In the genomic region with DNA sequence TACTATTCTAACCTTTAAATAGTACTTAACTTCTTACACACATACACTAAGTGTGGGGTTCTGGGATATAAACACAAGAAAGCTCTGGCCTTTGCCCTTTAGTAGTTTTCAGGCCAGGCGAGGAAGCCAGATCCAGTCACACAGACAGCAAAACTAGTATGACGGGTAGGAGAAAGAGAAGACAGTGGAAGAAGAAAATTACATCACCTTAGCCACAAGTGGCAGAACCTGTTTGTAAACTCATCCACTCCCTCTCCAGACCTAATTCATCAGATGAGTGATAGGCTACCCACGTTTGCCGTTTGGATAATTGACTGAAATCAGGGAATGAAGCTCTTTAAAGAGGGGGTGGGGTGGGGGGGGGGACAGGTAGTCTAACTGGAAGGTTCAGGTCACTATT, we compare ENCODE assay signal across 9 mouse cellular contexts. TPM values are rescaled to one million over a fixed set of nuclear protein-coding genes. Genes with fewer than 3 reads are reported as not detected.
DNase-seq lines count a peak whose midpoint lies in the region; ATAC-seq and TF ChIP-seq lines count a peak whose summit lies in the region.
"Had no signal": no experiment of that assay in that cellular context is flagged by ENCODE, and none has a peak within 500 bp of the region (broad histone marks: within the 10 kb centered on the region; RNA-seq: fewer than 3 reads in every experiment).

No protein-coding gene starts in this region.

- ATAC-seq in heart, embryonic 12.5 days (ENCODE audit: insufficient number of reproducible peaks, low FRiP score), result no peak
- ATAC-seq in hindbrain, embryonic 12.5 days (ENCODE audit: low FRiP score), result no peak

- H3K9me3 ChIP-seq in heart, embryonic 12.5 days (replicated peaks), result no peaks in the 10 kb centered on the region; the same call in 1 of the 2 replicates
- H3K9me3 ChIP-seq in ES-E14 (ENCODE audit: control insufficient read depth, insufficient read depth, low read depth, low read length), result no peaks in the 10 kb centered on the region
- H3K9me3 ChIP-seq in hindbrain, embryonic 12.5 days (replicated peaks), result no peaks in the 10 kb centered on the region
- H3K9me3 ChIP-seq in midbrain, embryonic 10.5 days (replicated peaks), result no peaks in the 10 kb centered on the region

- H3K27me3 ChIP-seq in heart, embryonic 12.5 days (replicated peaks), result no peaks in the 10 kb centered on the region
- no peaks in the 10 kb centered on the region for H3K27me3 ChIP-seq in hindbrain, embryonic 12.5 days
- H3K27me3 ChIP-seq in midbrain, embryonic 10.5 days (ENCODE audit: low read depth, poor library complexity, severe bottlenecking), result no peaks in the 10 kb centered on the region

- intact Hi-C loops in heart, postnatal 36 days (cut with DNase I), result loop anchor here (5.0 to 10.0 kb wide), 3 partner anchors 80 to 413 kb away; no protein-coding TSS in a partner anchor

- peak overlapping the region; percentile 58 for H3K9ac ChIP-seq in heart, embryonic 12.5 days
- H3K9ac ChIP-seq in ES-E14 (ENCODE audit: insufficient read depth, low read depth, low read length, poor library complexity, severe bottlenecking), result peak overlapping the region; percentile 42; the same call in 1 of the 2 replicates
- peak overlapping the region; percentile 44; the same call in 1 of the 2 replicates for H3K9ac ChIP-seq in hindbrain, embryonic 12.5 days

- H3K4me3 ChIP-seq in heart, embryonic 12.5 days, result peak overlapping the region; percentile 85
- H3K4me3 ChIP-seq in ES-E14 (ENCODE audit: insufficient read depth in 1 of 2, low read depth in 1 of 2, low read length in 2 of 2, poor library complexity in 1 of 2, severe bottlenecking in 1 of 2), result peak overlapping the region; percentile 92 to 95; a peak in 2 of 4 replicates
- H3K4me3 ChIP-seq in hindbrain, embryonic 12.5 days, result peak overlapping the region; percentile 90
- H3K4me3 ChIP-seq in midbrain, embryonic 10.5 days, result peak overlapping the region; percentile 96

- 31% methylated on average over 4 of the region's 4 CpGs for WGBS in heart, embryonic 12.5 days
- WGBS in hindbrain, embryonic 12.5 days, result 42% methylated on average over 4 of the region's 4 CpGs
- 54% methylated on average over 4 of the region's 4 CpGs for WGBS in midbrain, embryonic 10.5 days

- H3K4me1 ChIP-seq in heart, embryonic 12.5 days (replicated peaks), result peaks cover 7% of the 10 kb centered on the region
- peaks cover 0 to 3% of the 10 kb centered on the region in 2 experiments; a peak in 1 of 4 replicates for H3K4me1 ChIP-seq in ES-E14 (ENCODE audit: control insufficient read depth in 2 of 2, insufficient read depth in 2 of 2, low read length in 2 of 2, poor library complexity in 1 of 2)
- H3K4me1 ChIP-seq in hindbrain, embryonic 12.5 days, result peaks cover 12% of the 10 kb centered on the region
- H3K4me1 ChIP-seq in midbrain, embryonic 10.5 days, result peaks cover 25% of the 10 kb centered on the region

- in situ Hi-C loops in ES-E14 (cut with MboI; ENCODE audit: low sequenced_read_pairs in 2 of 2, unreplicated experiment in 2 of 2), result no loop called here

- DNase-seq in heart, postnatal 36 days, result no peak
- no peak for DNase-seq in ES-E14 (ENCODE audit: low read depth, low spot score)
- DNase-seq in midbrain, embryonic 10.5 days (ENCODE audit: low spot score), result no peak
- no peak for DNase-seq in layer of hippocampus, adult 8-10 months (ENCODE audit: low spot score in 2 of 2)
- no peak for DNase-seq in right cerebral cortex, postnatal 25 days
- no peak for DNase-seq in kidney, postnatal 36 days
- DNase-seq: thymus, adult 2 months had no signal

- no peak overlapping the region for H3K27ac ChIP-seq in heart, embryonic 12.5 days (ENCODE audit: poor library complexity, severe bottlenecking)
- no peak overlapping the region for H3K27ac ChIP-seq in ES-E14 (ENCODE audit: insufficient read depth, low read depth, low read length, poor library complexity, severe bottlenecking)
- no peak overlapping the region for H3K27ac ChIP-seq in hindbrain, embryonic 12.5 days
- peak overlapping the region; percentile 97; the same call in 1 of the 2 replicates for H3K27ac ChIP-seq in midbrain, embryonic 10.5 days (replicated peaks)

- H3K36me3 ChIP-seq in heart, embryonic 12.5 days, result peaks cover 9% of the 10 kb centered on the region
- peaks cover 4% of the 10 kb centered on the region; the same call in 1 of the 2 replicates for H3K36me3 ChIP-seq in ES-E14 (ENCODE audit: control insufficient read depth, insufficient read depth, low read length, poor library complexity, severe bottlenecking)
- H3K36me3 ChIP-seq in hindbrain, embryonic 12.5 days, result peaks cover 4% of the 10 kb centered on the region; the same call in 1 of the 2 replicates
- H3K36me3 ChIP-seq in midbrain, embryonic 10.5 days, result peaks cover 23% of the 10 kb centered on the region

- H3K4me2 ChIP-seq in heart, embryonic 12.5 days, result peak overlapping the region; percentile 63
- peak overlapping the region; percentile 71 for H3K4me2 ChIP-seq in hindbrain, embryonic 12.5 days (replicated peaks)

TF ChIP-seq in ES-E14, 5 proteins besides CTCF, POLR2A, EP300 and RAD21:
- TF ChIP-seq HCFC1 (IDR thresholded peaks at IDR 0.05; ENCODE audit: borderline replicate concordance, insufficient read depth, low read length), result no peak
- no peak for TF ChIP-seq CHD2 (IDR thresholded peaks at IDR 0.05; ENCODE audit: low read depth, low read length)
- TF ChIP-seq MAFK (IDR thresholded peaks at IDR 0.05; ENCODE audit: insufficient read depth, low read depth, low read length), result no peak

RNA-seq across cellular contexts. Expression of a gene that starts 0.5 kb away (rescaled TPM):
- polyA plus RNA-seq in heart, embryonic 12.5 days (2016; fragmentation: Nextera tagmentation; extraction: Ambion mirVana), result 80.3 and 82.2 TPM in 2 replicates
- 100 to 1,000 TPM; 876 to 924 TPM for total RNA-seq in heart, postnatal 36 days (2021)
- 18.3 and 18.5 TPM in 2 replicates for total RNA-seq in ES-E14 (2012; rRNA removed)
- 53.4 TPM in 2 replicates for polyA plus RNA-seq in hindbrain, embryonic 12.5 days (2016; fragmentation: Nextera tagmentation; extraction: Ambion mirVana)
- polyA plus RNA-seq in midbrain, embryonic 10.5 days (2016; fragmentation: Nextera tagmentation; extraction: Ambion mirVana), result 36.3 and 43.1 TPM in 2 replicates
- total RNA-seq in layer of hippocampus, adult 8-10 months (2022), result 100 to 1,000 TPM; 332 to 357 (median 349) TPM

RNA-seq across cellular contexts. Expression of a gene that starts 1.7 kb away (rescaled TPM):
- 26.9 and 30.1 TPM in 2 replicates for polyA plus RNA-seq in heart, embryonic 12.5 days (2016; fragmentation: Nextera tagmentation; extraction: Ambion mirVana)
- 10 to 100 TPM in 1 of 2 experiments, 1 to 10 TPM in 1; 9.9 to 11.3 TPM for total RNA-seq in heart, postnatal 36 days (2021)
- total RNA-seq in ES-E14 (2012; rRNA removed), result 20.5 and 27.2 TPM in 2 replicates
- polyA plus RNA-seq in hindbrain, embryonic 12.5 days (2016; fragmentation: Nextera tagmentation; extraction: Ambion mirVana), result 38.7 and 39.1 TPM in 2 replicates
- polyA plus RNA-seq in midbrain, embryonic 10.5 days (2016; fragmentation: Nextera tagmentation; extraction: Ambion mirVana), result 46.2 and 47.3 TPM in 2 replicates
- total RNA-seq in layer of hippocampus, adult 8-10 months (2022), result 10 to 100 TPM; 13.8 to 16.1 (median 14.9) TPM

Comparison
In these comparisons a context has a peak if more than half of its experiments do, and no peak if none do; other contexts are left out.
1. RNA of a gene that starts 0.5 kb away (total RNA-seq): 876 to 924 TPM in heart, postnatal 36 days and 332 to 357 TPM in layer of hippocampus, adult 8-10 months; 18.3 to 18.5 TPM in ES-E14; every median in the first group is over 10 times any median in the second.
2. Peak in every context shown above with its lines, with median percentiles within 50 percentile points of each other: H3K4me3 ChIP-seq and H3K9ac ChIP-seq.